Mouse (Mus musculus) frontal cortex, postnatal 10 days (tissue): Measurements from ENCODE around the gene Prkag3.

Experiments
- DNase-seq, 2 experiments: peaks; one replicate each; pipeline ENCODE4 v3.0.0; 2022; ENCODE audit warnings: low spot score in 2 of 2, mixed read lengths in 1 of 2

Prkag3 gene

GRCm38 (mm10) chr1:74748643-74749271 lies at the start of gene Prkag3:
TSS of gene Prkag3 (minus strand) at chr1:74749221.
- DNase-seq, result peak in 1 of 2 experiments; percentile 34

GRCm38 (mm10) chr1:74797459-74797858 lies 48.4 kb upstream of the Prkag3 start:
- peak; percentile 49 to 57 for DNase-seq

DNA sequence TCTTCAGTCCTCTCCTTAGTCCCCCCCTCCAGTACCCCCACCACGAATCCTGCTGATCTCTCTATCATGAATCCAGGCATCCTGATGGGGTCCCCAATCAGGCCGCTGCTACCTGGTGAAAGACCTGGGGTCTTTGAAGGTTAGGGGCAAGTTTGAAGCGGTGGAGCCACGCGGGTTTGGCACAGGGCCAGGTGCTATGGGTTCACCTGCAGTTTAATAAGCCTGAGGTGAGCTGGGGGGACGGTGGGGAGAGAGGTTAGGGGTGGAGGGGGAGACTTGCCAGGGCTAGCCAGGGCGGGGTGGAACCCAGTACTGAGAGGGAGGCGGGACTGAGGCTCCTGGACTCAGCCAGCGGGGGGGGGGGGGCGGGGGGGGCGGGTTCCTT lies 46.1 kb upstream of the Prkag3 start:
- DNase-seq, result no peak

DNA sequence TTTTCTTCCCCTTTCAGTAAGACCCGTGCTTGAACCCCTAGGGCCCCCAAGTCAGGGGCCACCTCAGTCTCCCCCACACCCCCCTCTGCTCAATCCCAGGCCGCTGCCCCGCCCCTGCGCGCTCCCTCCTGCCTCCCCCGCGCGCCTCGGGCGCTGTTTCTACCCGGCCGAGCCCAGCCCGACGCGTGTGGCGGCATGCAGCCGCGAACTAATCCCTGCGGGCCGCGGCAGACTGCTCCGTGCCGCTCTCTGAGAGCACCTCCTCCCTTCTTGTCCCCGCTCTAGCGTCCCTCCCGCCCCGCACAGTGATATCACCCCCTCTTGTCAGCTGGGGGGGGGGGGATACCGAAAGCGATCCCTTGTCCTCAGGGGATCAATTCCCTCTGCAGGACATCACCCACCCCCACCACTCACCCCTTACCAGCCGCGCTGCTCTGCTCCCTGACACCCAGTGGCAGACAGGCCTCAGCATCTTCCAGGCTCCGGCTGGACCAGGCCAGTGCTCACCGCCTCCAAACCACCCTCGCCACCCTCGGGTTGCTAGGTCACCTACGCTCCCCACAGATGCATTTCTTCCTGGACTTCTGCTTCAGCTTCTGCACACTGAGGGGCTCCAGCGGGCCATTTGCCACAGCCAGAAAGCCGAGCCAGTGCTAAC lies 45.6 kb upstream of the Prkag3 start:
- DNase-seq, result no peak

GRCm38 (mm10) chr1:74792831-74793660 lies 44.0 kb upstream of the Prkag3 start:
- DNase-seq, result no peak

DNA sequence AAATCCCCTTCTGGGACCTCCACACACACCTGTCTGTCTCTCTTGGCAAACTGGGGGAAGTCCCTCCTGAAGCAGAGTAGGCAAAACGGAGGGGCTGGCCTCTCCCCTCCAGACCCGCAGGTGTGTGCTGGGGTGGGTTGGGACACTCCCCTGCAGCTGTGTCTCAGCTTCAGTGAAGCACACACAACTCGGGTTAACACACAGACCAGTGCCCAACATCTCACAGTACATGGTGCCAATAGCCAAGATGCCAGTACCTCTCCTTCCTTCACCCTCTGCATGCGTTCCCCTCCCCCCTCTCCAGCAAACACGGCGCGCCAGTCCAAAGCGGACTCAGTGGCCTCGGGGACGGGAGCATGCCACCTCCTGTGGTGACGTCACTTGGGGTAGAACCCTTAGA lies 42.2 kb upstream of the Prkag3 start, which contains the start of gene Wnt10a:
Wnt10a (plus strand) TSS at position 268 of the 400 bp plus-strand sequence.
- no peak for DNase-seq

DNA sequence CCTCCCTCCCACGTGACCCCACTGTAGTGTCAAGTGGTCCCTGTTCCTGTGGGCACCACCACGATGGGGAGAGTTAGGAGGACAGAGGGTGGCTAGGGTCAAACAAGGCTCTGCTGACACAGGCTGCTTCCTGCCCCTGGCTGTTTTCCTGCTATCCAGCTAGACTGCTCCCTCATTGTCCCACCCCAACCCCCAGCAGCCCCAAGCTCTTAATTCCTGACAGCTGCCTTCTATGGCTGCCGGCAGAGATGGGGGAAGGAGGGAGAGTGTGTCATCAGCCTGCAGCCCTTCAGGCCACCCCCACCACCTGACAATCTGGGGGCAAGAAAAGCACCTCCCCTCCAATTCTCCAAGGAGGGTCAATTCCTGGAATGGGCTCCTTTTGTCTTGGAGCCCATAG lies 41.1 kb upstream of the Prkag3 start:
- DNase-seq, result no peak

GRCm38 (mm10) chr1:74788603-74789176 lies 39.7 kb upstream of the Prkag3 start:
- no peak for DNase-seq

GRCm38 (mm10) chr1:74787846-74788245 lies 38.8 kb upstream of the Prkag3 start:
- DNase-seq, result peak; percentile 64 to 79

GRCm38 (mm10) chr1:74784041-74784759 lies 35.2 kb upstream of the Prkag3 start:
- DNase-seq, result peak in 1 of 2 experiments; percentile 49

DNA sequence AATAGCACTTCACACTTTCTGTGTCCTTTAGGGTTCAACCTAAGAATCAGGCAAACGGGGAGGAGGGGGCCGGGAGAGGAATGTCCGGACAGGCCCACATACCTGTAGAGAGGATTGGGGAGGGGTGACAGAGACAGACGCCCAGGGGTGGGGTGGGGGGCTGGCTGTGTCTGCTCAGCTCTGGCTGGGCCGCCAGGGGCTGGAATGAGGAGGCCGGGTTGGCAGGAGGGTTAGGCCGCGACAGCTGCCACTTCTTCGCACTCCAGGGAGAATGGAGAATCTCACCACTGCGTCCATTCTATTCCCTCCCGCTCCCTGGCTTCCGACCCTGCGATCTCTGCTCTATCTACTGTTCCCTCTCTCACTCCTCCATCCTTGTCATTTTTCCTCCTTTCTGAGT lies 34.5 kb upstream of the Prkag3 start:
- DNase-seq, result no peak

GRCm38 (mm10) chr1:74782045-74782444 lies 33.0 kb upstream of the Prkag3 start:
- no peak for DNase-seq

GRCm38 (mm10) chr1:74778934-74779486 lies 30.0 kb upstream of the Prkag3 start:
- DNase-seq, result no peak

- DNase-seq, result no peak
Measured at GRCm38 (mm10) chr1:74775816-74776215, 26.8 kb upstream of the Prkag3 start.

GRCm38 (mm10) chr1:74774062-74774461 lies 25.0 kb upstream of the Prkag3 start:
- no peak for DNase-seq

DNA sequence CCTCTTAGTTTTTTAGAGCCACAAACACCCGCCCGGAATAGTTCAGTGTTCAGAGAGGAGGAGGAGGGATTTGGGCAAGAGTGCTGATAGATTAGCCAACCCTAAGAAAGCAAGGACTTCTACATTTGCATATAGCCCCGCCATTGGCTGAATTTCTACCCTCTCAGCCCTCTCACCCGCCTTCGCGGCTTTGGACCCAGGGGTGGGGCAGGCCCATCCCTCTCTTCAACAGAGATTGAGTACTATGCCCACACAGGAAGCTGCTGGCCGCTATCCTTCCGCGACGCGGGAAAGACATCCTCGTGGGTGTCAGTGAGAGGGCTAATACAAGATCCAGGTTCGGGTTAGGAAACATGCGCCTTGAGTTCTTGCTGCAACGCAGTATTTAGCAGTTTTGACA lies 24.1 kb upstream of the Prkag3 start:
- DNase-seq, result peak in 1 of 2 experiments; percentile 58

GRCm38 (mm10) chr1:74771931-74772620 lies 23.1 kb upstream of the Prkag3 start:
- DNase-seq, result no peak

GRCm38 (mm10) chr1:74771845-74771930 lies 22.7 kb upstream of the Prkag3 start, which contains the start of gene Wnt6:
TSS of gene Wnt6 (plus strand) at chr1:74771892.
- DNase-seq, result no peak

- no peak for DNase-seq
Measured at GRCm38 (mm10) chr1:74771467-74771844, 22.4 kb upstream of the Prkag3 start.

- no peak for DNase-seq
Measured at GRCm38 (mm10) chr1:74770727-74771466, 21.9 kb upstream of the Prkag3 start.
